Mouse (Mus musculus) CD4-positive naive resting alpha-beta T cell, adult 57 days (primary cell): Measurements from ENCODE around the gene Rasal1. TPM values are rescaled to one million over a fixed set of nuclear protein-coding genes. Genes with fewer than 3 reads are reported as not detected.

Experiments
- total RNA-seq: library from RNA; stranded (reverse); gene quantifications from one replicate; pipeline ENCODE4 v1.2.4, GENCODE M21; 2023

Gene Rasal1
- 34.9 TPM for total RNA-seq

GRCm38 (mm10) chr5:120648569-120649373, at the start of gene Rasal1:
Gene Rasal1, plus strand, starts transcription at chr5:120648812.

GRCm38 (mm10) chr5:120612442-120612821, 36.2 kb upstream of the Rasal1 start, which contains the start of the genes Rita1 and Ddx54:
Gene Rita1, minus strand, starts transcription at chr5:120612589.
Gene Ddx54, plus strand, starts transcription at chr5:120612739.

GRCm38 (mm10) chr5:120634131-120634530, 14.5 kb upstream of the Rasal1 start, which contains the start of gene Cfap73:
Gene Cfap73, minus strand, starts transcription at chr5:120634235.

GRCm38 (mm10) chr5:120711827-120712226, 63.2 kb downstream of the Rasal1 start, which contains the start of gene Dtx1:
Gene Dtx1, minus strand, starts transcription at chr5:120711927.

Other genes with a start within 250 kb of the Rasal1 start
- gene Lhx5, start 217.1 kb upstream of the Rasal1 start, total RNA-seq = not detected
- gene Sdsl, start 176.0 kb upstream of the Rasal1 start, total RNA-seq = not detected
- gene Sds, start 172.3 kb upstream of the Rasal1 start, total RNA-seq = not detected
- gene Plbd2, start 145.2 kb upstream of the Rasal1 start, total RNA-seq = 18.9 TPM
- 6.1 TPM for gene Slc8b1, start 137.6 kb upstream of the Rasal1 start, total RNA-seq
- 65.6 TPM for gene Tpcn1, start 60.1 kb upstream of the Rasal1 start, total RNA-seq
- 1.2 TPM for gene Iqcd, start 59.8 kb upstream of the Rasal1 start, total RNA-seq
- gene Rita1, start 36.2 kb upstream of the Rasal1 start, total RNA-seq = 5.7 TPM
- gene Ddx54, start 36.1 kb upstream of the Rasal1 start, total RNA-seq = 118 TPM
- gene Cfap73, start 14.6 kb upstream of the Rasal1 start, total RNA-seq = not detected
- 261 TPM for gene Dtx1, start 63.1 kb downstream of the Rasal1 start, total RNA-seq
- gene Oas2, start 101.0 kb downstream of the Rasal1 start, total RNA-seq = 9.4 TPM
- 5.1 TPM for gene Oas3, start 128.8 kb downstream of the Rasal1 start, total RNA-seq
- gene Oas1e, start 146.7 kb downstream of the Rasal1 start, total RNA-seq = not detected
- 12.6 TPM for gene Oas1c, start 163.7 kb downstream of the Rasal1 start, total RNA-seq
- not detected for gene Oas1f, start 198.6 kb downstream of the Rasal1 start, total RNA-seq
- gene Oas1h, start 212.6 kb downstream of the Rasal1 start, total RNA-seq = not detected
- 0.80 TPM for gene Oas1g, start 238.8 kb downstream of the Rasal1 start, total RNA-seq